Mouse (Mus musculus) liver, embryonic 14.5 days (tissue): ENCODE measurements around the gene H3f3b. TPM values are rescaled to one million over a fixed set of nuclear protein-coding genes. Genes with fewer than 3 reads are reported as not detected.

Source experiments
- ATAC-seq: fragments of 200-750 bp; cut with Nextera tagmentation; 2 replicates; pipeline ENCODE4 v1.8.0; 2017; ENCODE audit warnings: moderate number of reproducible peaks, mild to moderate bottlenecking, moderate library complexity; ENCODE audit not compliant: insufficient read depth
- DNase-seq, 3 experiments: peaks; one replicate each; pipeline ENCODE4 v3.0.0-alpha.2; 2012 to 2013; ENCODE audit warnings: low read depth in 3 of 3, low spot score in 3 of 3
- H3K27ac ChIP-seq: fragments of 300-500 bp; sonication (generic); 2 replicates; pipeline ENCODE4 v1.5.1; 2014; ENCODE audit warnings: moderate library complexity, mild to moderate bottlenecking, control low read depth, inconsistent platforms
- H3K27me3 ChIP-seq: fragments of 300-500 bp; sonication (generic); 2 replicates; pipeline ENCODE4 v1.6.1; 2014; ENCODE audit warnings: mild to moderate bottlenecking, low read length, moderate library complexity; ENCODE audit not compliant: control insufficient read depth, insufficient read depth
- H3K36me3 ChIP-seq: fragments of 300-500 bp; sonication (generic); replicated peaks from 2 replicates; pipeline ENCODE4 v1.6.1; 2014; ENCODE audit warnings: low read depth; ENCODE audit not compliant: control insufficient read depth, insufficient read depth
- H3K4me1 ChIP-seq, 2 experiments: fragments of 200-500 bp in 1 of 2; fragments of 300-500 bp in 1 of 2; sonication (generic) in 1 of 2; replicated peaks; 2 replicates each; pipeline ENCODE4 v1.6.1; 2012 to 2014; ENCODE audit warnings: antibody characterized with exemption in 1 of 2, inconsistent platforms in 1 of 2, low read length in 1 of 2; ENCODE audit not compliant: control insufficient read depth in 2 of 2, insufficient read depth in 2 of 2
- H3K4me2 ChIP-seq: fragments of 300-500 bp; sonication (generic); 2 replicates; pipeline ENCODE4 v1.6.1; 2014; ENCODE audit warnings: low read depth, mild to moderate bottlenecking, control low read depth, moderate library complexity
- H3K4me3 ChIP-seq, 2 experiments: fragments of 200-500 bp in 1 of 2; fragments of 300-500 bp in 1 of 2; sonication (generic) in 1 of 2; 2 replicates each; pipeline ENCODE4 v1.5.1; 2012 to 2014; ENCODE audit warnings: low read depth in 2 of 2, low read length in 2 of 2, mild to moderate bottlenecking in 2 of 2, control low read depth in 1 of 2, inconsistent platforms in 1 of 2, moderate library complexity in 1 of 2; ENCODE audit not compliant: insufficient read depth in 1 of 2
- H3K9ac ChIP-seq: fragments of 300-500 bp; sonication (generic); replicated peaks from 2 replicates; pipeline ENCODE4 v1.6.1; 2014; ENCODE audit warnings: mild to moderate bottlenecking, control low read depth, moderate library complexity
- H3K9me3 ChIP-seq: fragments of 300-500 bp; sonication (generic); 2 replicates; pipeline ENCODE4 v1.6.1; 2016; ENCODE audit warnings: low read length, mixed read lengths; ENCODE audit not compliant: control insufficient read depth
- CTCF ChIP-seq: IDR thresholded peaks from 2 replicates; pipeline ENCODE4 v1.5.1; 2016; ENCODE audit warnings: antibody characterized with exemption, low read depth, control low read depth
- EP300 ChIP-seq: IDR thresholded peaks from 2 replicates; pipeline ENCODE4 v1.6.1; 2016; ENCODE audit warnings: antibody characterized with exemption, low read depth
- WGBS: fragments of 180-500 bp; shearing (Covaris S2); extraction: QIAGEN DNeasy Blood & Tissue Kit; methylation state at CpG from one replicate; pipeline ENCODE4 v1.1.7; 2014; ENCODE audit not compliant: insufficient replicate concordance; 5-methylcytosine and 5-hydroxymethylcytosine counted together
- polyA plus RNA-seq, 2 experiments: library from polyadenylated mRNA; depleted of rRNA in 1 of 2; stranded (reverse) in 1 of 2; unstranded in 1 of 2; fragments of >200 nt; fragmentation: Nextera tagmentation in 1 of 2; extraction: Ambion mirVana in 1 of 2; gene quantifications; 2 replicates each; pipeline versions ENCODE4 v1.2.1 to v1.2.3; 2012 to 2014

Gene H3f3b
- polyA plus RNA-seq, 2 experiments, result 248 to 651 TPM

DNA sequence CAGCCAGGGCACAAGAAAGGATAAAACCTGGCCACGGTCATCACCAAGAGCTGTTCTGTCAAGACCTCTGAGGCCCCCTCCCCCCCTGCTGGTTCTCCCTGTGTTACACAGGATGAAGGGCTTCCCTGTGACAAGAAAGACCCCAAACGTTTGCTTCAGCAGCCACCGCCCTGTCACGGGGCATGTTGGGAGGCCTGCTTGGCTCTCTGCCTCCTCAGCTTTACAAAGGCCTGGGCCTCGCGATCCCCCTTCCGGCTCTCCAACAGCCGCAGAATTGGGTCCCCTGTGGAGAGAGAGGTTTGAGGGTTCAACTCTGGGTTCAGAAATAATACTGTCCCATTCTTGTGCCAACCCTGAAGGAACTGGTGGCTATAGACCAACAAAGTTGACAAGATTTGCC is 34.8 kb upstream of the H3f3b start:
- Histone ChIP-seq H3K27ac (no peak overlapping the region), H3K4me2 (no peak overlapping the region), H3K27me3 (no peaks in the 10 kb centered on the region), H3K9me3 (no peaks in the 10 kb centered on the region), H3K4me1 (peaks cover 3 to 5% of the 10 kb centered on the region in 2 experiments), H3K36me3 (peaks cover 19% of the 10 kb centered on the region), H3K9ac (no peak overlapping the region), H3K4me3 (no peak overlapping the region)
- TF ChIP-seq CTCF (no peak), EP300 (no peak)
- no peak for DNase-seq
- WGBS, result 76% methylated on average over 8 of the region's 8 CpGs
- no peak for ATAC-seq

DNA sequence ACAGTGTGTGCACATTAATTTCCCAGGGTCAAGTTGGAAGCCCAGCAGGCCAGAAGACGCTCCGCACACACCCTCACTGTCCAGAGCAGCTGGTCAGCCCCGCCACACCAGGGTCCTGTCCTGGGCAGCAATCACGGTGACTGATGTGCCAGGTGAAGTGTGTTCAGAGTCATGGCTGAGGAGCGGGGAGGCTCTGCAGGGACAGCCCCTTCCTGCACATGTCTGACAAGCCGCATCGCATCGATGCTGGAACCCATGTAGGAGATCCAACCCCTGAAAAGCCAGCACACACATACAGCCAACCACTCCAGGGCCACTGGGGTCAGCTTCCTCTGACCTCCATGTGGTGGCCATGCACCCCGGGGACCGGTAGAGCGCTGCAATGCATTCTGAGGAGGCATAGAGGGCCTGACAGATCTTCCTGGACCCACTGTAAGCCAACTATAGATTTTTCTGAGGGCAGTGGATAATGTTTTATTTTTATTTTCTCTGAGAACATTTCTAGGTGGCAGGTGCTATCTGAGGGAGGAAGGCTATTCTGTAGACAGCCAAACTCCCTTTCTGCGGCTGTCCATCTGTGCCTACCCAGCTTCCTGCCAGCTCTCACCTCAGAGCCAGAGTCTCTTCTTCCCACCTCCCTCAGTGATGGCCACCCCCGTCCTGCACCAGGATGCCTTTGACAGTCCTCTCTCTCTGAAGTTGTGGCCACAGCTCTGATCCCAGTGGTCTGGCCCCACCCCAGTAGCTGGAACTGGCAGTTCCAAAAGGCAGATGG is 34.1 kb upstream of the H3f3b start:
- Histone ChIP-seq H3K36me3 (peaks cover 20% of the 10 kb centered on the region), H3K4me3 (no peak overlapping the region), H3K9me3 (no peaks in the 10 kb centered on the region), H3K4me2 (no peak overlapping the region), H3K27ac (no peak overlapping the region), H3K4me1 (peaks cover 10 to 12% of the 10 kb centered on the region in 2 experiments), H3K27me3 (no peaks in the 10 kb centered on the region), H3K9ac (no peak overlapping the region)
- DNase-seq, result no peak
- no peak for TF ChIP-seq CTCF
- no peak for TF ChIP-seq EP300
- no peak for ATAC-seq
- WGBS, result 87% methylated on average over 13 of the region's 13 CpGs

DNA sequence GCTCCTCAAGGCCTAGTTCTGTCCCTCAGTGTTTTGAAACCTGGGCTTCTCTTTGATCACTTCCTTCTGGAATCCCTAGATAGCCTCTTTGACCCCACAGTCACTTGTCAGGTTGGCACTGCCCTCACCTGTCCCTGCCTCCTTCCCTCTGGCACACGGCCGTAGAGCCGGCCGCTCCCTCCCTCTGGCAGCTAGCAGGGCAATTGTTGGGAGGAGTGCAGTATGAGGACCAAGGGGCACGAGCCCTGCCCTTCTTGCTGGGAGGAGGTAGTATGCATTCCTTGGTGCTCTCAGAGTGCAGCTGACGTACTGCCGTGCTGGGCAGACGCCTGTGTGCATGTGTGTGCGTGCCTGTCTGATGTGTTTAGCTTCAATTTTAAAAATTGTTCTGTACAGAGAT is 32.8 kb upstream of the H3f3b start:
- H3K4me3 ChIP-seq, result no peak overlapping the region
- H3K4me1 ChIP-seq, result peaks cover 13 to 22% of the 10 kb centered on the region in 2 experiments
- no peak for ATAC-seq
- no peaks in the 10 kb centered on the region for H3K27me3 ChIP-seq
- no peak for DNase-seq
- no peaks in the 10 kb centered on the region for H3K9me3 ChIP-seq
- no peak overlapping the region for H3K9ac ChIP-seq
- TF ChIP-seq EP300 (no peak), CTCF (no peak)
- WGBS, result 82% methylated on average over 9 of the region's 9 CpGs
- H3K4me2 ChIP-seq, result no peak overlapping the region
- H3K27ac ChIP-seq, result no peak overlapping the region
- H3K36me3 ChIP-seq, result peaks cover 28% of the 10 kb centered on the region

DNA sequence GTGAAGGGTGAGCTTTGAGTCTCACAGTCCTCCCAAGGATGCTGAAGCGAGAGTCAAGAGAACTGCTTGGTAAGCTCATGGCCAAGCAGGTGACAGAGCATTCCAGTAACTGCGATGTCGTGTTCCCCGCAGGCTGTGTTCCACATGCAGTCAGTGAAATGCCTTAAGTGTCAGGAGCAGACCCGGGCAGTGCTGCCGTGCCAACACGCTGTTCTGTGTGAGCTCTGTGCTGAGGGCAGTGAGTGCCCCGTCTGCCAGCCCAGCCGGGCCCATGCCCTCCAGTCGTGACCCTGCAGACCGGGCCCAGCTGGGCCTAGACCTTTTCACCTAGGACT is 31.9 kb upstream of the H3f3b start:
- DNase-seq, result no peak
- peaks cover 33% of the 10 kb centered on the region for H3K36me3 ChIP-seq
- no peak for ATAC-seq

DNA sequence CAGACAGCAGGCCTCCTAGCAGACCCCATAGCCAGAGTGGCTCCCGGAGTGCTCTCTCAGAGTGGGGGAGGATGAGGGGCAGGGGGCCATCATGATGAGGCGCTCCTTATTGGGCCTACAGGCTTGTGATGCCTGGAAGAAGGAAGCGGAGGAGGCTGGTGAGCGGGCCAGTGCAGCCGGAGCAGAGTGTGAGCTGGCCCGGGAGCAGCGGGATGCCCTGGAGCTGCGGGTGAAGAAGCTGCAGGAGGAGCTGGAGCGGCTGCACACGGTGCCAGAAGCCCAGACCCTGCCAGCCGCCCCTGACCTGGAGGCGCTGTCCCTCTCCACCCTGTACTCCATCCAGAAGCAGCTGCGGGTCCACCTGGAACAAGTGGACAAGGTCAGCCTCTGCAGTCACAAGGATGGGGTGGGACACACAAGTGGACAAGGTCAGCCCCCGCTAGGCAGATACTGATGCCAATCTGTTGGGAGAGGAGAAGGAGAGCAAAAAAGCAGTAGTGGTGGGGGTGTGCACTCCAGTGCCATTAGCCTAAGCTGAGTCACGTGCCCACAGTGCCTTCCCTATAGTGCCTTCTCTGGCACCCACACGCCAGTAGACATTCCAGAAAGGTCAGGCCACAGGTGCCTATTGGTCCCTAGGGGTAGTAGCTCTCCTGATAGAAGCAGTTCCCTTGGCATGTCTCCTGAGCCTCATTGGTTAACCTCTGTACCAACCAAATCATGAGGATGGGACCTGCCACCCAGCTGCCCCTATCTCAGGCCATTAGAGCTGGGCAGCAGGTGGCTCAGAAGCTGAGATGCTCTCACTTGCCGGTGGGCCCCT is 31.3 kb upstream of the H3f3b start:
- Histone ChIP-seq H3K4me3 (no peak overlapping the region), H3K9me3 (no peaks in the 10 kb centered on the region), H3K27me3 (no peaks in the 10 kb centered on the region), H3K27ac (no peak overlapping the region), H3K4me1 (peaks cover 13 to 22% of the 10 kb centered on the region in 2 experiments), H3K4me2 (no peak overlapping the region), H3K9ac (no peak overlapping the region), H3K36me3 (peaks cover 39% of the 10 kb centered on the region)
- WGBS, result 89% methylated on average over 17 of the region's 17 CpGs
- TF ChIP-seq CTCF, result no peak
- no peak for TF ChIP-seq EP300
- ATAC-seq, result no peak
- no peak for DNase-seq

More for the DNA sequence above, 31.9 kb upstream of the H3f3b start:
- TF ChIP-seq EP300 (no peak), CTCF (no peak)
- 88% methylated on average over 11 of the region's 11 CpGs for WGBS
- no peak overlapping the region for H3K4me3 ChIP-seq
- no peak overlapping the region for H3K4me2 ChIP-seq
- H3K9ac ChIP-seq, result no peak overlapping the region
- no peaks in the 10 kb centered on the region for H3K27me3 ChIP-seq
- H3K27ac ChIP-seq, result no peak overlapping the region
- H3K4me1 ChIP-seq, result peaks cover 13 to 22% of the 10 kb centered on the region in 2 experiments
- H3K9me3 ChIP-seq, result no peaks in the 10 kb centered on the region
